Mouse (Mus musculus): ENCODE results near the gene Nxf7. TPM values are rescaled to one million over a fixed set of nuclear protein-coding genes. Genes with fewer than 3 reads are reported as not detected.
"Not testable (repeated sequence)": the region's sequence is repeated elsewhere in the genome, so short reads cannot be mapped to it uniquely, and the experiment has no call there.

The Nxf7 gene
- polyA plus RNA-seq (2012; rRNA removed), result 0.15 TPM in 1 of 2 replicates, not detected in the other

DNA sequence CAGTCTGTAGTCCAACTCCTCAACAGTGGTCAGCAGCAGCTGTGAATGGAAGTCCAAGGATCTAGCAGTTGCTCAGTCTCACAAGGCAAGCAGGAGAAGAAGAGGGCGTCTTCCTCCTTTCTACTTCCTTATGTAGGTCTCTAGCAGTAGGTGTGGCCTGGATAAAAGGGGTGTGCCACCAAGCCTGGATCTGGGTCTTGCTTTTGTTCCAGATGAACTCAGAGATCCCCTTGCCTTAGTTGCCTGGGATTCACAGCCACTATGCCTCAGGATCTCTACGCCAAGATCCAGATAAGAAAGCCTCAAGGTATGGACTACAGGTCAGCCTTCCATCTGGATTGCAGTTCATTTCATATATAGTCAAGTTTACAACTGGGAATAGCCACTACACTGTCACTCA lies at the start of gene Nxf7:
Gene Nxf7, minus strand, starts transcription at position 101 of the 400 bp plus-strand sequence.
- TF ChIP-seq CTCF (IDR thresholded peaks at IDR 0.05; ENCODE audit: borderline replicate concordance, extremely low read depth, insufficient read depth, insufficient read length), result no peak
- no peak for TF ChIP-seq POLR2A (IDR thresholded peaks at IDR 0.05; ENCODE audit: borderline replicate concordance, extremely low read depth, insufficient read depth, insufficient read length, poor library complexity, severe bottlenecking)
- DNase-seq (ENCODE audit: low read depth), result no peak

DNA sequence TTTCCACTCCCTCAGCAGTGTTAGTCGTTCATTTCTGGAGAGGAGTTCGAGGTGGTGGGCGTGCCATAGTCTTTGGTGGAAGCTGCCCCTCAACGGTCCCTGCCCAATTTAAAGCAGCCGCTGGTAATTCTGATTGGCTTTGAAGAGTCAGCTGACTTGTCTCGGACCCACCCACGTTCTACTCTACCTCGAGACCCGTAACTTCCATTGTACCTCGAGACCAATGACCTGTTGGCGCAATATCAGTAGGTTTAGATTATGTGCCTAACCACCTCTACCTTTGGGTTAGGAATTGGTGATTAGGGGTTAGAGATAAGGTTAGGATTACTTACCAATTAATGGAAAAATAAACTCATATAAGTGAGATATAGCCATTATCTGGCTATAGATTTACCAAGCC lies 29.0 kb upstream of the Nxf7 start, which contains the start of gene Prame:
Gene Prame, minus strand, starts transcription at position 101 of the 400 bp plus-strand sequence.
- no peak for DNase-seq (ENCODE audit: low read depth)
- TF ChIP-seq POLR2A (IDR thresholded peaks at IDR 0.05; ENCODE audit: borderline replicate concordance, extremely low read depth, insufficient read depth, insufficient read length, poor library complexity, severe bottlenecking) (no peak), CTCF (IDR thresholded peaks at IDR 0.05; ENCODE audit: borderline replicate concordance, extremely low read depth, insufficient read depth, insufficient read length) (no peak)

DNA sequence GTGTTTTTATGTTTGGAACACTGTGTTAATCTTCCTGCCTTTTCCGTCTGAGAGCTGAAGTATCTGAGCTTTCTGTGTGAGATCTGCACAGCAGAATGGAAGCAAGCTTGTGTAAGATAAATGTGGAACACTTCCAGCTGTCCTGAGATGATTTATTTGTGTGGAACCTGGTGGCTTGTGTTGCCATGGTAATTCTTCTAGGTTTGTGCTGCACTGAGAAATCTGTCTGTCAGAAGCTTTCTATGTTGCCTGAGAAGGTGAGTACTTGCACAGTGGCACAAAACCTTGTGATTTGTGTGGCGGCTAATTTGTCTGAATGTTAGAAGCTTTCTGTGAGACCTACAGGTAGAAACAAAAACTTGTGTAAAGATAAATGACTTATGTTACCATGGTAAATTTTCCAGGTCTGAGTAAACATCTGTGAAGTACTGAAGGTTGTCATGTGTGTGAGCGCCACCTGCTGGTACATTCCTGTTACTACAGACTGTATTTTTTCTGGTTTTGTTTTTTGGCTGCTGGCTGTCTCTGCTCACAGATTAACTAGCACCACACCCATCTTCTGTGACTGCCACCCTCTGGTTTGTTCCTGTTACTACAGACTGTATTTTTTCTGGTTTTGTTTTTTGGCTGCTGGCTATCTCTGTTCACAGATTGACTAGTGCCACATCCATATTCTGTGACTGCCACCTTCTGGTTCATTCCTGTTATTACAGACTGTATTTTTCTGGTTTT lies 2.9 kb upstream of the Nxf7 start:
- peak; percentile 45 for DNase-seq (ENCODE audit: low read depth)
- TF ChIP-seq CTCF (IDR thresholded peaks at IDR 0.05; ENCODE audit: borderline replicate concordance, extremely low read depth, insufficient read depth, insufficient read length), result peak; percentile 36; the same call in 1 of the 2 replicates

DNA sequence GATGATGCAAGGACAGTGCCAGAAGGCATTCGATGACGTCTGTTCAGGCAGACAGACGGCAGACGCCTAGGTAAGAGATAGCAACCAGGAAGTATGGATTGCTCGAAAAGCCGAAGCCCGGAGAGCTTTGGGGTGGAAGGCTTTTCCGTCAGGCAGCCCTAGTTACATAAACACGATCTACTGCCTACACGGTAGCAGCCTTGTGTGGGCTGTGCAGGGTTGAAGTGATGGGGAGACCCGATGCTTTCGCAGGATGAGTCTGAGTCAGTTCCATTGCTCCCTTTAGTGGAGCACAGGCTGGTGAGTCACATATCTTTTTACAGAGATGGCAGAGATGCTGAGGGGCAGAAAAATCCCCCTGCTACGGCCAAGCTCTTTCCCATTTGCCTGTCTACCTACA lies 481 bp downstream of the Nxf7 start:
- TF ChIP-seq CTCF (IDR thresholded peaks at IDR 0.05; ENCODE audit: borderline replicate concordance, extremely low read depth, insufficient read depth, insufficient read length) (no peak), POLR2A (IDR thresholded peaks at IDR 0.05; ENCODE audit: borderline replicate concordance, extremely low read depth, insufficient read depth, insufficient read length, poor library complexity, severe bottlenecking) (no peak)
- DNase-seq (ENCODE audit: low read depth), result no peak

DNA sequence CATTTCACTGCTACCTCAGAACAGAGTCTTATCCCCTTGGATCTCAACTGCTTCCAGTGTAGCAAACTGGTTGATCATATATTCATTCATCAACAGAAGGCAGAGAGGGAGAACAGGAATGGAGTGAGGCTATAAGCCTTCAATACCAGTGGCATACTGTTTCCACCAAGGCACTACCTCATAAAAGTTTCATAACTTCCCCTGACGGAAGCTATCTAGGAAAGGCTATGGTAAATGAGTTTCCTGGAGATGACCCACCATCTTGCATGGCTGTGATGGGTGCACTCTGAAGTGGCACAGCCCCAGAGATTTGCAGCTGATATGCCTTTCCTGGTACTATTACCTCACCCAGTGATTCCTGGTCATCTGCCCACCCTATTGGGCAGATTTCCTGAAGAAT lies 22.2 kb downstream of the Nxf7 start:
- no peak for DNase-seq (ENCODE audit: low read depth)

DNA sequence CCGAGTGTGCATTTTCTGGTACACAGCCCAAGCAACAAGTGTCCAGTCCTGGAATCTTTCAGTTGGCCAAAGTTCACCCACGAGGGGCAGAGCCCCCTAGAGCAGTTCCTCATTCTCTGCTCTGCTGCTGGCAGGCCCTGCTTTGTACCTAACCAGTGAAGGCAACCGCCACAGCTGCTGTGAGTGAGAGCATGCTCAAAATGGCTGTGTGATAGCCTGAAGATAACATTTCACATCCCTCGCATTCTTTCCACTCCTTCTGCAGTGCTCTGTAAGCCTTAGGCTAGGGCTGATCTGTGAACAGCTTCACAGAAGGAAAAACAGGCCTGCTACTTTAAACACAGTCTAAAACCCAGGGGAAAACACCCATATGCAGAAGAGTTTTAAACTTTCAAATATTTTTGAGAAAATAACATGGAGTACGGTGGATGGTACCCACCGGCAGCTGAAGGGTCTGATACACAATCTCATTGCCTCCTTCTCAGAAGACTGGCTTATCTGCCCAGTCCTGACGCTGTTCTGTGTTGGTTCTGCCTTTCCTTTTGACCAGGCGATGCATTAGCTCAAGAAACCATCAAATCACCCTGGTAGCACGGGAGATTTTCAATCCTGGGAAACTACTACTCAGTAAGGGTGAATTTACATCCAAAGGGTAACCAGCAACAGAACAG lies 23.5 kb downstream of the Nxf7 start:
- DNase-seq (ENCODE audit: low read depth), result not testable (repeated sequence)

More for the DNA sequence above, 22.2 kb downstream of the Nxf7 start:
- no peak for TF ChIP-seq CTCF (IDR thresholded peaks at IDR 0.05; ENCODE audit: borderline replicate concordance, extremely low read depth, insufficient read depth, insufficient read length)
- no peak for TF ChIP-seq POLR2A (IDR thresholded peaks at IDR 0.05; ENCODE audit: borderline replicate concordance, extremely low read depth, insufficient read depth, insufficient read length, poor library complexity, severe bottlenecking)

DNA sequence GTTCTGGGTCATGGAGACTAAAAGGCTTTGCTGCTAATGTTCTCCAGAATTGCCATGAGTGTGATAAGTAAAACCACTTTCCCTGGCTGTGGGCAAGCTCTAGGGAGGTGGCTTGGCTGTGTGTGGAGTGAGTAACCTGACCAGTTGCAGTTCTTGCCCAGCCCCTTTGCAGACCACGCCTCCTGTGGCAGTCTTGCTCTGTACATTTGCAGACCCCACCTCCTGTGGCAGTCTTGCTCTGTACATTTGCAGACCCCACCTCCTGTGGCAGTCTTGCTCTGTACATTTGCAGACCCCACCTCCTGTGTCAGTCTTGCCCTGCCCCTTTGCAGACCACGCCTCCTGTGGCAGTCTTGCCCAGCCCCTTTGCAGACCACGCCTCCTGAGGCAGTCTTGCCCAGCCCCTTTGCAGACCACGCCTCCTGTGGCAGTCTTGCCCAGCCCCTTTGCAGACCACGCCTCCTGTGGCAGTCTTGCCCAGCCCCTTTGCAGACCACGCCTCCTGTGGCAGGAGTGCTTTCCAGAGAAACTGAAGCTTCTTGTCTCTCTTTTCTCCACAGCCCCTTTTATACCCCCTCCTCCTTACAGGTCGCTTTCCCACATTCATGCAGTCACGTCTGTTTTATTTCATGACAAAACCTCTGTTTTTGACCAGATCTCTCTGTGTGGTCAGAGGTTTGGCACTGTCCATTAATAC lies 24.2 kb downstream of the Nxf7 start:
- DNase-seq (ENCODE audit: low read depth), result peak; percentile 4

DNA sequence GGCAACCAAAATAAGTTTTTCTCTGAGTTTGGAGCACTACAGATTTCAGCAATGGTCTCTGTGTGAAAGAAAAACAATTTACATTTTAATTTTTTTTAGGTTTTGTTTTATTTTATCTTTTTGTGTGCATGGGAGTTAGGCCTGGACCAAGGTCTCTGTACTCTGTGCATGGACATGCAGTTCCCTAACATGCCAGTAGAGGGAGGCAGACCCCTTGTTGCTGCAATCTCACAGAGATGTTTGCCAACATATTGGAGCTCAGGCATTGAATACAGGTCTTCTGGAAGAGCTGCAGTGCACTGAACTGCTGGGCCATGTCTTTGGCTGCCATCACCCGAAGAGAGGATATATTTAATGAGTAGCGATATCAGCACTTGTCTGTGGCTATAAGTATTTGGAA lies 29.1 kb downstream of the Nxf7 start:
- peak; percentile 63; the same call in 1 of the 2 replicates for TF ChIP-seq CTCF (IDR thresholded peaks at IDR 0.05; ENCODE audit: borderline replicate concordance, extremely low read depth, insufficient read depth, insufficient read length)
- peak; percentile 61 for DNase-seq (ENCODE audit: low read depth)

DNA sequence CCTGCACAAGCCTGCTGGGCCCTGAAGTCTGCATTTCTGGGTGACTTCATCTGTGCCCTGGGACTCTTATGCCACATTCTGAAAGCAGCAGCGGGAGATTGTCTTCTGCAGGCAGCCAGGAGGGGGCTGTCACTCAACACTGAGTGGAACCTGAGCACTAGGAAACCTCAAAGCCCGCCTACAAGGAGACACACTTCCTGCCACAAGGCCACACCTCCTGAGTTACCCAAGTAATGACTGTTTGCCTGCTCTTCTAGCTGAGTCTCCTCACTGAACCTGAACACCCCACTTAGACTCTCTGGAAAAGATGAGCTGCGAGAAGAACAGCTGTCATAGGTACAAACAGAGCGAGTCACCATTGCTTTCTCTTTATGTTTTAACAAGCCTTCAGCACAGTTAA lies 33.6 kb downstream of the Nxf7 start:
- DNase-seq (ENCODE audit: low read depth), result not testable (repeated sequence)

DNA sequence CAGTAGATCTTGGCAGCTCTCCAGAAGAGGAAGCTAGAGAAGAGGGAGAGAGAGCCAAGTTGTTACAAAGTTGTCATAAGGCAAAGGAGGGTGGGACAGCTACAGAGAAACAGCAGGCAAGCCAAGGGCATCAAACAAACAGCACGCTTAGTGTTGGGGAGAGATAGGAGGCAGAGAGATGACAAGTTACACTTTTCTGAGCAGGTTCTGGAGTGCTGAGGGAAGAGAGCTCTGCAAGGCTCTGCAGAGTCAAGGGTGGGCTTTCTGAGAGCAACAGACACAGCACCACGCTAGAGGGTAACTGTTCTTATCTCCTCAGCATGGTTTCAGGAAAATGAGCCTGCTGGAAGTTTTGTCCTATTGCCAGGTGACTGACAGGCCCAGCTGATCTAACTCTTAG lies 35.7 kb downstream of the Nxf7 start:
- TF ChIP-seq CTCF (IDR thresholded peaks at IDR 0.05; ENCODE audit: borderline replicate concordance, extremely low read depth, insufficient read depth, insufficient read length) (no peak), POLR2A (IDR thresholded peaks at IDR 0.05; ENCODE audit: borderline replicate concordance, extremely low read depth, insufficient read depth, insufficient read length, poor library complexity, severe bottlenecking) (no peak)
- DNase-seq (ENCODE audit: low read depth), result no peak

DNA sequence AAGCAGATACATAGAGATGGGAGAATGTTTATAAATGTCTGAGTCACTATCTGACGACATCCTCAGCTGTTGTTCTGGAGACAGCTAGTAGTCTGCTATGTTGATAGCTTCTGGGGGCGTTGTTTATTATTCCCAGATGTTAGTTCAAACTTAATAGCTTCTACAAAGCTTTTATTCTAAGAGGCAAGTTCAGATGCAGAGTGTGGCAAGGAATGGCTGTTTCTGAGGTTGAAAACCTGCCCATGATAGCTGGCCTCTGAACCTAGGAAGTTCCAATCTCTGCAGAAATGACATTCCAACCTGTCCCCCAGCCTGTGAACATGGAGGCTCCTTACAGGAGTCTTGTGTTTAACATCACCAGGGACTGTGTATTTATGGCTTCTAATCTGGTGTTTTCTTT lies 36.9 kb downstream of the Nxf7 start:
- DNase-seq (ENCODE audit: low read depth), result not testable (repeated sequence)

DNA sequence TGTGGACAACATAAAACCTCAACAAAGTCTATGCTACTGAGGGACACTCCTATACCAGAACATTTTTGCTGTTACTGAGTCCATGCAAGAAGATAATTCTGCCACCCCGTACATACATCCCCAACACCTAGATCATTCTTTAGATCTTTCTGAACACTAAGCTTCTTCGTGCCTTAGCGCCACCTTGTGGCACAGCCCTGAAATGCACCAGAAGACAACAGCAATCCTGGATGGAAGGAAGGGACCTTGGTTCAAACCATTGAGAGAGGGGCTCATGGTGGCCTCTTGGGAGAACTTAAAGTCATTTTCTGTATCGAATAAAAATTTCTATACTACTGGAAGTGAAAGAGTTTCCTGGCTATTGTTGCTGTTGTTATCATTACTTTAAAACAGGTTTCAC lies 37.6 kb downstream of the Nxf7 start:
- peak; percentile 1 for DNase-seq (ENCODE audit: low read depth)

DNA sequence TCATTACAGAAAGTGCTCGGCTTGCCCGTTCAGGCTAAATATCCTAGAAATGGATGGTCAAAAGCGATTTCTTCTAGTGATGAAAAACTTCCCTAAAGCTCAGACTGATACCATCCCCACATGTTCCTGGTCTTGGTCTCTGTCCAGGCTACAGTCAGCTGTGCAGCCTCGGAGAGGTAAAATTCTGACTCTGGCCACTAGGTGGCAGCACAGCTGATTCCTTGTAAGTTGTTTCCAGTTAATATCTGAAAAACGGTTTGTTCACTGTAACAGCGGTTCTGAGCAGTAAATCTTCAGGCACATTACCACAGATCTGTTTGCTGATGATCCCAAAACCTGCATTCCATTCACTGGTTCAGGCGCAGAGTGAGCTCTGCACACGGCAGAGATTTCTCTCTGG lies 38.9 kb downstream of the Nxf7 start:
- TF ChIP-seq CTCF (IDR thresholded peaks at IDR 0.05; ENCODE audit: borderline replicate concordance, extremely low read depth, insufficient read depth, insufficient read length), result peak; percentile 29; the same call in 1 of the 2 replicates
- DNase-seq (ENCODE audit: low read depth), result peak; percentile 16

Other genes starting within 250 kb of the Nxf7 start
- not detected in 2 replicates for gene Gm5128, start 225.5 kb downstream of the Nxf7 start, polyA plus RNA-seq (2012; rRNA removed)
- gene Gm7903, start 164.9 kb downstream of the Nxf7 start, polyA plus RNA-seq (2012; rRNA removed), result 0.01 TPM in 1 of 2 replicates, not detected in the other
- gene AV320801, start 104.2 kb downstream of the Nxf7 start, polyA plus RNA-seq (2012; rRNA removed), result not detected in 2 replicates
- not detected in 2 replicates for gene Prame, start 28.9 kb upstream of the Nxf7 start, polyA plus RNA-seq (2012; rRNA removed)
- not detected in 2 replicates for gene Tcp11x2, start 95.0 kb upstream of the Nxf7 start, polyA plus RNA-seq (2012; rRNA removed)
- not detected in 2 replicates for gene Tmsb15a, start 126.5 kb upstream of the Nxf7 start, polyA plus RNA-seq (2012; rRNA removed)
- 8.2 and 8.5 TPM in 2 replicates for gene Armcx5, start 144.0 kb upstream of the Nxf7 start, polyA plus RNA-seq (2012; rRNA removed)
- 153 and 194 TPM in 2 replicates for gene Gprasp1, start 144.0 kb upstream of the Nxf7 start, polyA plus RNA-seq (2012; rRNA removed)
- 51.1 and 59.9 TPM in 2 replicates for gene Bhlhb9, start 198.8 kb upstream of the Nxf7 start, polyA plus RNA-seq (2012; rRNA removed)
- 133 and 134 TPM in 2 replicates for gene Gprasp2, start 240.3 kb upstream of the Nxf7 start, polyA plus RNA-seq (2012; rRNA removed)